Mouse (Mus musculus): ENCODE results near the gene Sgk2. TPM values are rescaled to one million over a fixed set of nuclear protein-coding genes. Genes with fewer than 3 reads are reported as not detected.

The Sgk2 gene
- polyA plus RNA-seq, 1 experiment = not detected

DNA sequence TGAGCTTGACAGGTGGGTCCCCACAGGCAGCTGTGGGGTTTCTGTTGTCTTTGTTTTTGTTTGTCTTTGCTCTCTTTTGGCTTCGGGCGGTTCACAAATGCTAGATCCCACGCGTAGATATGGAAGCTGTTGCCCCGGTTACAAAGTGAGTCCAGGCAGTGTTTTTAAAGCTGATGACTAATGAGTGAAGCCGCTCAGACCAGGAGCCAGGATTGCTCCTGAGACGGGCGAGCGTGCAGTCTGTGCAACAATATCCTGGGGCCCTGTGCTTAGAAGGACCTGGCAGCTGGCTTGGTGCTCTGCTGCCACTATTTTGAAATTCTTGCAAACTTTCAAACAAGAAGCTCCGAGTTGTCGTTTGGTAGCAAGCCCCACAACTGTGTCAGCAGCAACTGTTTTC lies 13.5 kb upstream of the Sgk2 start:
- Histone ChIP-seq H3K27ac (replicated peaks; ENCODE audit: low read depth, low read length) (no peak overlapping the region), H3K4me1 (ENCODE audit: control insufficient read depth, insufficient read depth, insufficient read length, low read length) (peaks cover 22% of the 10 kb centered on the region), H3K4me3 (ENCODE audit: insufficient read depth, low read depth, low read length) (no peak overlapping the region)

GRCm38 (mm10) chr2:162975157-162975775 lies 11.9 kb upstream of the Sgk2 start:
- no peak overlapping the region for H3K4me3 ChIP-seq (ENCODE audit: insufficient read depth, low read depth, low read length)
- H3K4me1 ChIP-seq (ENCODE audit: control insufficient read depth, insufficient read depth, insufficient read length, low read length) = peaks cover 22% of the 10 kb centered on the region
- H3K27ac ChIP-seq (replicated peaks; ENCODE audit: low read depth, low read length) = peak overlapping the region; percentile 28; the same call in 1 of the 2 replicates

GRCm38 (mm10) chr2:162976001-162976400 lies 11.1 kb upstream of the Sgk2 start:
- no peak overlapping the region for H3K4me3 ChIP-seq (ENCODE audit: insufficient read depth, low read depth, low read length)
- H3K27ac ChIP-seq (replicated peaks; ENCODE audit: low read depth, low read length) = no peak overlapping the region; the same call in 1 of the 2 replicates
- H3K4me1 ChIP-seq (ENCODE audit: control insufficient read depth, insufficient read depth, insufficient read length, low read length) = peaks cover 22% of the 10 kb centered on the region

DNA sequence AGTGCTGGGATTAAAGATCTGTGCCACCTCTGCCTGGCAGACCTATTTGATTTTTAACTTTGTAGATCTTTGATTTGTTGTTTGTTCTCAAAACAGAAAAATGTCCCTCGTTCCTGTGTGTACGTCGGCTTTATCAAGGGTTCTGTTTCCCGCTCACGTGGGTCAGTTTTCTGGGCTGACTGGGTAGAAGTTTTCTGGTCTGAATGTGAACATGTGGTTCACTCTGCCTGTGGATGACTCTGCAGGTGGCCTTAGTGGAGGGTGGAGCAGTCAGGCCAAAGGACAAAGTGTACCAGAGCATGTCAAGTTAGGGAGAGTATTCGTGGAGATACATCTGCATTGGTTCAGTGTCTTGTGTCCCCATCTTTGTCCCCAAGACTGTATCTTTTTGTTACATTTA lies 2.7 kb upstream of the Sgk2 start:
- H3K4me1 ChIP-seq (ENCODE audit: control insufficient read depth, insufficient read depth, insufficient read length, low read length) = peaks cover 9% of the 10 kb centered on the region
- H3K27ac ChIP-seq (replicated peaks; ENCODE audit: low read depth, low read length) = no peak overlapping the region
- H3K4me3 ChIP-seq (ENCODE audit: insufficient read depth, low read depth, low read length) = no peak overlapping the region

DNA sequence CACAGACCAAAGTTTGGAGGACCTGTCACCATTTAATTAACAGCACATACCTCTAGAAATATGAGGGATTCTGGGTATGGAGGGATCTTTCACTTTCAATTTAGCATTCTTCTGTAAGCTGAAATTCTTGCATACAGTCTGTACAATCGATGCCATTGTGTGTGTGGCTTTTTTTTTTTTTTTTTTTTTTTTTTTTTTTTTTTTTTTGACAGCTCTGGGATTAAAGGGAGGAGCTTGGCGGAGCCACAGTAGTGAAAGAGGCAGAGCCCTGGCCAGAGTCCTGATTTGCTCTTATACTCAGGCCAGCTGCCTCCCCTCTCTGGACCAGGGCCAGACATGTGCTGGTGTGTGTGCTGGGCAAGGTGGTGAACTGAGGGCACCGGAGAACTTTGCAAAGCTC lies 1.2 kb upstream of the Sgk2 start:
- Histone ChIP-seq H3K4me3 (ENCODE audit: insufficient read depth, low read depth, low read length) (no peak overlapping the region), H3K27ac (replicated peaks; ENCODE audit: low read depth, low read length) (no peak overlapping the region), H3K4me1 (ENCODE audit: control insufficient read depth, insufficient read depth, insufficient read length, low read length) (peaks cover 9% of the 10 kb centered on the region)

GRCm38 (mm10) chr2:162986764-162987163 lies 366 bp upstream of the Sgk2 start:
- Histone ChIP-seq H3K4me1 (ENCODE audit: control insufficient read depth, insufficient read depth, insufficient read length, low read length) (peaks cover 9% of the 10 kb centered on the region), H3K4me3 (ENCODE audit: insufficient read depth, low read depth, low read length) (no peak overlapping the region), H3K27ac (replicated peaks; ENCODE audit: low read depth, low read length) (no peak overlapping the region)

DNA sequence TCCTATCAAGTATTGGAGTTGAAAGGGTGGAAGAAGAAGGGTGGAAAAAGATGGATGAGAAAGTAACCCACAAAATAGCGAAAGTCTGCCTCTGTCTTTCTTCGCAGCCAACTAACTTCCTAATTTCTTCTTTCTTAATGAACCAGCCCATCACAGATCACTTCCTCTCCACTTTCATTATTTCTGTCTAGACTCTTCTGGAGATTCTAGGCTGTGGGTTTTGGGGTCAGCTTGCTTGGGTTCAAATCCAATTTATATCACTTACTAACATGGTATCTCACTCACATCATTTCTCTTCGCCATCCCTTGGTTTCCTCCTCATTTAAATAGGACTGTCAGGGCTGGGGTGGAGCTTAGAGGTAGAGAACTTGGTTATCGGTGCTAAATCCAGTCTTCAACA lies 1.1 kb downstream of the Sgk2 start:
- Histone ChIP-seq H3K27ac (replicated peaks; ENCODE audit: low read depth, low read length) (no peak overlapping the region), H3K4me3 (ENCODE audit: insufficient read depth, low read depth, low read length) (no peak overlapping the region), H3K4me1 (ENCODE audit: control insufficient read depth, insufficient read depth, insufficient read length, low read length) (peaks cover 9% of the 10 kb centered on the region)

DNA sequence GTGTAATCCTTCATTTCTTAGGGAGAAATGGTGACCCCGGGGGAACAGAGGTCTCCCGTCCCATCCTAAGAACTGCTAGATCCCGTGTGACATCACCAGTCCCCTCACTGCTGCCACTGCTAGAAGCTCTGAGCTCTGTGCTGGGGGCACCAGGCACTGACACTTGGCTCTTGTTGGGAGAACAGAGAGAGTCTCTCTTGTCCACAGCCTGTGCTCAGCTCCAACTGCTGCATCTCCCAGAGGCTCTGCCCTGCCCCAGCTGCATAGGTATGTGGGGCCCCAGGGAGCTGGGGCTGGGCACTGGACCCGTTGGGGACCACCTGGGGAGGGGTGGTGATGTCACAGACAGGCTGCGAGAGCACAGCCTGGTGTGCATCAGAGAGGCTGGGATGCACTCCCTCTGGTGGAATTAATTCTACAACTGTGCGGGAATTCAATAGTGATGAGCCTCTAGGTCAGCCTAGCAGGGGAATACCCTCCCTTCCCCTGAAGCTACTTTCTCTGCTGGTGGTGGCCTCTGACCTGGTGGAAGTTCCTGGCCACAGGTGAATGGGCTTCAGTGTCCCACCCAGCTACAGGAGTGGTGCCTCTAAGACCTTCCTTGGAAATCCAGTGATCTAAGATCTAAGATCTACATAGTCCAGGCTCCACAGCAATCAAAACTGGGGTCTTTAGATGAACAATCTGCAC lies 4.4 kb downstream of the Sgk2 start:
- Histone ChIP-seq H3K27ac (replicated peaks; ENCODE audit: low read depth, low read length) (no peak overlapping the region), H3K4me3 (ENCODE audit: insufficient read depth, low read depth, low read length) (no peak overlapping the region), H3K4me1 (ENCODE audit: control insufficient read depth, insufficient read depth, insufficient read length, low read length) (peaks cover 4% of the 10 kb centered on the region)

DNA sequence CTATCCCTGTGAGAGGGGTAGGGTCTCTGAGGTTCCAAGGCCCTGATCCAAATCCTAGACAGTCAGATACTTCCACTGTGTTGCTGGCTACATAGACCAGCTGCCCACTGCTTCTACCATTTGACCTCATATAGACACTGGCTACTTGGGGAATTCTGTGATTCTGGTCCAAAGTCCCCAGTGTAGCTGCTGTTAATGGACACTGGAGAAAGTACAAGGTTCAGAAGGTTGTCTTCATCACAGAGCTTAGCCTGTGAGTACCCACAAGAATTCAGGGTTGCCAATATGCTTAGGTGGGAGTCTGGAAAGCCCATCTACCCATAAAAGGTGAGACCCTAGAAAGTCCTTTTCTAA lies 4.9 kb downstream of the Sgk2 start:
- H3K4me3 ChIP-seq (ENCODE audit: insufficient read depth, low read depth, low read length) = no peak overlapping the region
- 0 out of 2 replicates have a peak, but pooled peaks cover 2% of the 10 kb centered on the region for H3K4me1 ChIP-seq (ENCODE audit: control insufficient read depth, insufficient read depth, insufficient read length, low read length)
- no peak overlapping the region for H3K27ac ChIP-seq (replicated peaks; ENCODE audit: low read depth, low read length)

GRCm38 (mm10) chr2:162993881-162994616 lies 6.9 kb downstream of the Sgk2 start:
- Histone ChIP-seq H3K27ac (replicated peaks; ENCODE audit: low read depth, low read length) (no peak overlapping the region), H3K4me1 (ENCODE audit: control insufficient read depth, insufficient read depth, insufficient read length, low read length) (no peaks in the 10 kb centered on the region), H3K4me3 (ENCODE audit: insufficient read depth, low read depth, low read length) (no peak overlapping the region)

- H3K4me1 ChIP-seq (ENCODE audit: control insufficient read depth, insufficient read depth, insufficient read length, low read length) = no peaks in the 10 kb centered on the region
- no peak overlapping the region for H3K4me3 ChIP-seq (ENCODE audit: insufficient read depth, low read depth, low read length)
- H3K27ac ChIP-seq (replicated peaks; ENCODE audit: low read depth, low read length) = no peak overlapping the region
Measured at GRCm38 (mm10) chr2:162998528-162999230, 11.5 kb downstream of the Sgk2 start.

DNA sequence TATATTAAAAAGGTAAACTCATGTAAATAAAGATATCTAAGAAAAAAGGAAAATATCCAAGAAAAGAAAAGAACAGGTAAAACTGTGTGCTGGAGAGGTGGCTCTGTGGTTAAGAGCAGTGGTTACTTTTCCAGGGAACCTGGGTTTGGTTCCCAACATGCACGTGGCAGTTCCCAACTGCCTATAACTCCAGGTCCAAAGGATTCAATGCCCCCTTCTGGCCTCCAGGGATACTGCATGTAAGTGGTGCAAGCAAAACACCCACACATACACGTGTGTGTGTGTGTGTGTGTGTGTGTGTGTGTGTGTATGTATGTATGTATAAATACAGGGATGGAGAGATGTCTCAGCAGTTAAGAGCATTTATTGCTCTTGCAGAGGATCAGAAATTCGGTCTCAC lies 12.6 kb downstream of the Sgk2 start:
- H3K4me1 ChIP-seq (ENCODE audit: control insufficient read depth, insufficient read depth, insufficient read length, low read length) = no peaks in the 10 kb centered on the region
- no peak overlapping the region for H3K4me3 ChIP-seq (ENCODE audit: insufficient read depth, low read depth, low read length)
- H3K27ac ChIP-seq (replicated peaks; ENCODE audit: low read depth, low read length) = no peak overlapping the region

GRCm38 (mm10) chr2:163001071-163001470 lies 13.9 kb downstream of the Sgk2 start:
- H3K27ac ChIP-seq (replicated peaks; ENCODE audit: low read depth, low read length) = no peak overlapping the region
- H3K4me3 ChIP-seq (ENCODE audit: insufficient read depth, low read depth, low read length) = no peak overlapping the region
- H3K4me1 ChIP-seq (ENCODE audit: control insufficient read depth, insufficient read depth, insufficient read length, low read length) = no peaks in the 10 kb centered on the region

DNA sequence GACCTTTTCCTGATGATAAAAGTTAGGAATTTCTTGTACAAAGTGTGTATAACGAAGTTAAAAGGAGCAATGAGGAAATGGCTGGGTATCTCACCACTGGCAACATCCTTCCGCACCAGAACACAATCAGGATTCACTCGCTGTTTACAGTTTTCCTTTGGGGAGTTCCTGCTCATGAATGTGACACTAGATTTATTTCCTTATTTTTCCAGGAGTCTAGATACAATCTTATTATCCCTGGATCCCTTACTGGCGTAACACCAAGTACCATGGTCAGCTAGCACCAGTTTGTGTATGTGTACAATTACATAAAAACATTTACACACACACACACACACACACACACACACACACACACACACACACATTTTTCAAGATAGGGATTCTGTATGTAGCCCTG lies 20.2 kb downstream of the Sgk2 start:
- Histone ChIP-seq H3K4me1 (ENCODE audit: control insufficient read depth, insufficient read depth, insufficient read length, low read length) (no peaks in the 10 kb centered on the region), H3K4me3 (ENCODE audit: insufficient read depth, low read depth, low read length) (no peak overlapping the region), H3K27ac (replicated peaks; ENCODE audit: low read depth, low read length) (no peak overlapping the region)

Measured in brown adipose tissue, adult 24 weeks (tissue).